ENCODE assay signal across 13 mouse cellular contexts in genomic region chr7:102479368-102480078, GRCm38 (mm10). TPM values are rescaled to one million over a fixed set of nuclear protein-coding genes. Genes with fewer than 3 reads are reported as not detected.
DNase-seq lines count a peak whose midpoint lies in the region; ATAC-seq and TF ChIP-seq lines count a peak whose summit lies in the region.
"Had no signal": no experiment of that assay in that cellular context is flagged by ENCODE, and none has a peak within 500 bp of the region (broad histone marks: within the 10 kb centered on the region; RNA-seq: fewer than 3 reads in every experiment).

No protein-coding gene starts in this region.

- 44% methylated on average over 5 of the region's 5 CpGs for WGBS in kidney, postnatal 0 days

- no peaks in the 10 kb centered on the region for H3K27me3 ChIP-seq in kidney, postnatal 0 days (ENCODE audit: insufficient read depth, low read length)
- H3K27me3 ChIP-seq: neural tube, embryonic 13.5 days had no signal

- H3K27ac ChIP-seq in kidney, postnatal 0 days, result no peak overlapping the region
- H3K27ac ChIP-seq: neural tube, embryonic 13.5 days had no signal

- ATAC-seq in kidney, postnatal 0 days (replicated peaks; ENCODE audit: low FRiP score, low read depth), result no peak; the same call in 1 of the 2 replicates

- peak; percentile 14 for DNase-seq in left cerebral cortex, postnatal 4 days
- DNase-seq in left cerebral cortex, adult 8-10 months (ENCODE audit: low spot score in 2 of 2), result no peak
- DNase-seq in adrenal gland, postnatal 25 days, result peak; percentile 65
- DNase-seq in kidney, postnatal 0 days (ENCODE audit: low spot score), result peak; percentile 41
- DNase-seq in ovary, postnatal 36 days (ENCODE audit: low spot score), result peak; percentile 33
- no peak for DNase-seq in layer of hippocampus, postnatal 25 days (ENCODE audit: extremely low spot score in 1 of 2, low spot score in 1 of 2)
- no peak for DNase-seq in T-cell, adult 2 months (ENCODE audit: low spot score)
- DNase-seq in cerebellum, adult 8-10 months, result no peak

- intact Hi-C loops in left cerebral cortex, postnatal 4 days (cut with DNase I), result no loop called here

- H3K9ac ChIP-seq in kidney, postnatal 0 days (ENCODE audit: low read depth, low read length), result no peak overlapping the region
- H3K9ac ChIP-seq: neural tube, embryonic 13.5 days had no signal

- TF ChIP-seq CTCF in kidney, postnatal 0 days (IDR thresholded peaks at IDR 0.05; ENCODE audit: low read depth), result no peak

- H3K4me2 ChIP-seq in kidney, postnatal 0 days (ENCODE audit: low read length), result no peak overlapping the region
- H3K4me2 ChIP-seq: neural tube, embryonic 13.5 days had no signal

- no peak overlapping the region for H3K4me3 ChIP-seq in kidney, postnatal 0 days (replicated peaks; ENCODE audit: low read depth, low read length)
- H3K4me3 ChIP-seq: neural tube, embryonic 13.5 days had no signal

- H3K36me3 ChIP-seq in kidney, postnatal 0 days (ENCODE audit: insufficient read depth, low read length), result no peaks in the 10 kb centered on the region

- no peaks in the 10 kb centered on the region for H3K9me3 ChIP-seq in kidney, postnatal 0 days (replicated peaks; ENCODE audit: low read length)
- H3K9me3 ChIP-seq: neural tube, embryonic 13.5 days had no signal

- 0 out of 2 replicates have a peak, but pooled peaks cover 6% of the 10 kb centered on the region for H3K4me1 ChIP-seq in kidney, postnatal 0 days (replicated peaks; ENCODE audit: insufficient read depth, low read length)
- H3K4me1 ChIP-seq: neural tube, embryonic 13.5 days had no signal

RNA-seq across cellular contexts. Expression of gene Olfr543, which starts 2.0 kb away (rescaled TPM):
- total RNA-seq in left cerebral cortex, postnatal 4 days (2021), result not detected
- total RNA-seq in left cerebral cortex, adult 8-10 months (2022), result not detected
- not detected in 2 replicates for total RNA-seq in adrenal gland, postnatal 25 days (2021)
- not detected in 2 replicates for polyA plus RNA-seq in kidney, postnatal 0 days (2015; fragmentation: Nextera tagmentation; extraction: Ambion mirVana)
- not detected for total RNA-seq in layer of hippocampus, postnatal 25 days (2021)
- total RNA-seq: layer of hippocampus, adult 8-10 months had no signal

RNA-seq across cellular contexts. Expression of gene Olfr544, which starts 8.6 kb away (rescaled TPM):
- total RNA-seq in left cerebral cortex, postnatal 4 days (2021), result not detected
- total RNA-seq in left cerebral cortex, adult 8-10 months (2022), result not detected
- not detected in 2 replicates for total RNA-seq in adrenal gland, postnatal 25 days (2021)
- polyA plus RNA-seq in kidney, postnatal 0 days (2015; fragmentation: Nextera tagmentation; extraction: Ambion mirVana), result 0.05 and 0.06 TPM in 2 replicates
- total RNA-seq in layer of hippocampus, postnatal 25 days (2021), result not detected
- total RNA-seq: layer of hippocampus, adult 8-10 months had no signal
- polyA plus RNA-seq: neural tube, embryonic 13.5 days; stomach, embryonic 14.5 days had no signal

RNA-seq across cellular contexts. Expression of gene Olfr545, which starts 19.9 kb away (rescaled TPM):
- total RNA-seq in left cerebral cortex, postnatal 4 days (2021), result not detected
- not detected for total RNA-seq in left cerebral cortex, adult 8-10 months (2022)
- total RNA-seq in adrenal gland, postnatal 25 days (2021), result not detected in 2 replicates
- not detected in 2 replicates for polyA plus RNA-seq in kidney, postnatal 0 days (2015; fragmentation: Nextera tagmentation; extraction: Ambion mirVana)
- not detected for total RNA-seq in layer of hippocampus, postnatal 25 days (2021)
- total RNA-seq: layer of hippocampus, adult 8-10 months had no signal
- polyA plus RNA-seq: heart, embryonic 16.5 days had no signal

RNA-seq across cellular contexts. Expression of gene Rrm1, which starts 38.0 kb away (rescaled TPM):
- 10 to 100 TPM; 24.8 to 25.0 TPM for total RNA-seq in left cerebral cortex, postnatal 4 days (2021)
- total RNA-seq in left cerebral cortex, adult 8-10 months (2022), result 10 to 100 TPM; 12.1 to 14.6 (median 13.2) TPM
- total RNA-seq in adrenal gland, postnatal 25 days (2021), result 28.2 and 36.0 TPM in 2 replicates
- 52.0 and 70.6 TPM in 2 replicates for polyA plus RNA-seq in kidney, postnatal 0 days (2015; fragmentation: Nextera tagmentation; extraction: Ambion mirVana)
- 10 to 100 TPM; 10.2 to 10.8 TPM for total RNA-seq in layer of hippocampus, postnatal 25 days (2021)

RNA-seq across cellular contexts. Expression of gene Olfr547, which starts 55.0 kb away (rescaled TPM):
- total RNA-seq in left cerebral cortex, postnatal 4 days (2021), result not detected
- not detected for total RNA-seq in left cerebral cortex, adult 8-10 months (2022)
- not detected in 2 replicates for total RNA-seq in adrenal gland, postnatal 25 days (2021)
- polyA plus RNA-seq in kidney, postnatal 0 days (2015; fragmentation: Nextera tagmentation; extraction: Ambion mirVana), result not detected in 2 replicates
- total RNA-seq in layer of hippocampus, postnatal 25 days (2021), result not detected
- total RNA-seq: layer of hippocampus, adult 8-10 months had no signal
- polyA plus RNA-seq: forebrain, embryonic 11.5 days; heart, embryonic 16.5 days; neural tube, embryonic 13.5 days; stomach, embryonic 14.5 days had no signal

Comparison
In these comparisons a context has a peak if more than half of its experiments do, and no peak if none do; other contexts are left out.
1. DNase-seq: peak in left cerebral cortex, postnatal 4 days (single experiment), adrenal gland, postnatal 25 days (single experiment), kidney, postnatal 0 days (single experiment) and ovary, postnatal 36 days (single experiment); none in left cerebral cortex, adult 8-10 months (0 of 2), layer of hippocampus, postnatal 25 days (0 of 2), T-cell, adult 2 months (single experiment) and cerebellum, adult 8-10 months (single experiment).